Mouse (Mus musculus) forebrain, embryonic 16.5 days (tissue): ENCODE data around the gene Rasgrp3. TPM values are rescaled to one million over a fixed set of nuclear protein-coding genes. Genes with fewer than 3 reads are reported as not detected.
A peak's percentile ranks its signal among the peaks of the same experiment; 100 is the strongest.

Experiments used
- ATAC-seq: fragments of 200-750 bp; cut with Nextera tagmentation; 2 replicates; pipeline ENCODE4 v1.8.0; 2017; ENCODE audit warnings: mild to moderate bottlenecking, moderate library complexity
- H3K27ac ChIP-seq: fragments of 300-500 bp; sonication (generic); 2 replicates; pipeline ENCODE4 v1.5.1; 2014; ENCODE audit warnings: low read length, control low read depth
- H3K27me3 ChIP-seq: fragments of 300-500 bp; sonication (generic); replicated peaks from 2 replicates; pipeline ENCODE4 v1.6.1; 2014; ENCODE audit warnings: low read length; ENCODE audit not compliant: control insufficient read depth, insufficient read depth
- H3K36me3 ChIP-seq: fragments of 300-500 bp; sonication (generic); 2 replicates; pipeline ENCODE4 v1.6.1; 2014; ENCODE audit not compliant: control insufficient read depth, insufficient read depth
- H3K4me1 ChIP-seq: fragments of 300-500 bp; sonication (generic); replicated peaks from 2 replicates; pipeline ENCODE4 v1.6.1; 2014; ENCODE audit warnings: low read length; ENCODE audit not compliant: control insufficient read depth, insufficient read depth
- H3K4me2 ChIP-seq: fragments of 300-500 bp; sonication (generic); 2 replicates; pipeline ENCODE4 v1.6.1; 2014; ENCODE audit warnings: mild to moderate bottlenecking, low read length, control low read depth
- H3K4me3 ChIP-seq: fragments of 300-500 bp; sonication (generic); replicated peaks from 2 replicates; pipeline ENCODE4 v1.5.1; 2014; ENCODE audit warnings: mild to moderate bottlenecking, low read length, control low read depth
- H3K9ac ChIP-seq: fragments of 300-500 bp; sonication (generic); replicated peaks from 2 replicates; pipeline ENCODE4 v1.6.1; 2014; ENCODE audit warnings: low read depth, low read length, control low read depth
- H3K9me3 ChIP-seq: fragments of 300-500 bp; sonication (generic); 2 replicates; pipeline ENCODE4 v1.6.1; 2016; ENCODE audit warnings: low read length; ENCODE audit not compliant: control insufficient read depth
- WGBS: fragments of 180-500 bp; shearing (Covaris S2); extraction: QIAGEN DNeasy Blood & Tissue Kit; methylation state at CpG from one replicate; pipeline ENCODE4 v1.1.7; 2014; 5-methylcytosine and 5-hydroxymethylcytosine counted together
- polyA plus RNA-seq: library from polyadenylated mRNA; unstranded; fragments of >200 nt; fragmentation: Nextera tagmentation; extraction: Ambion mirVana; gene quantifications from 2 replicates; pipeline ENCODE4 v1.2.1, GENCODE M21; 2015

Rasgrp3 gene
- polyA plus RNA-seq, 1 experiment from 2014 or later, result 4.9 TPM

DNA sequence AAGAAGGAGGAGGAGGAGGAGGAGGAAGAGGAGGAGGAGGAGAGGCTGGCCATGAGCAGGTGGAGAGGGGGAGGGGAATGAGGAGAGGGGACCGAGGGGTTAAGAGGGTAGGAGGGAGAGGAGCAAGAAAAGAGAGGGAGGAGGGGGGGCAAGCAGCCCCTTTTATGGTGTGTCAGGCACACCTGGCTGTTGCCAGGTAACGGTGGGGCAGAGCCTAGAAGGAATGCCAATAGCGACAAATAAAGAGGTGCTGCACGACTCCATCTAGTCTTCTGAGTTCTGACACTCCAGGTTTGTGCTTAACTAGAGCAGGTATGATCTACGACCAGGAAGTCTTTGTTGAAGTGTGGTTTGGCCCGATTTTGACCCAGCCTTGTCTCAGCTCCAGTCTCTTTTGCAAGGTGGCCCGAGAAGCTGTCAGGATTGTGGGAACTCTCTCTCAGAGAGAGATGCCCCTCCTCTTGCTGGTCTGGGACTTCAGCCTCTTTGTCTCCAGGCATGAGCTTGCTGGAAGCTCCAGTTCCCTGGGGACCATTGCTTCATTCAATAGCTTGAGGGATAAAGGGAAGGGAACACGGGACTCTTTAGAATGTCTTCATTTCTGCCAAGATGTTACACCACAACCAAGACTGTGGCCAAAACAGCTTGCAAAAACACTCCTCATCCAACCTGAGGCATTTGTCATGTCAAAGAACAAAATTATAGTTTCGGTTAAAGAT lies 86.8 kb downstream of the Rasgrp3 start:
- no peaks in the 10 kb centered on the region for H3K36me3 ChIP-seq
- no peaks in the 10 kb centered on the region for H3K4me1 ChIP-seq
- no peak overlapping the region for H3K4me2 ChIP-seq
- H3K9ac ChIP-seq, result no peak overlapping the region
- no peaks in the 10 kb centered on the region for H3K27me3 ChIP-seq
- ATAC-seq, result no peak
- WGBS, result 24% methylated on average over 9 of the region's 9 CpGs
- no peak overlapping the region for H3K27ac ChIP-seq
- H3K9me3 ChIP-seq, result no peaks in the 10 kb centered on the region
- no peak overlapping the region for H3K4me3 ChIP-seq

DNA sequence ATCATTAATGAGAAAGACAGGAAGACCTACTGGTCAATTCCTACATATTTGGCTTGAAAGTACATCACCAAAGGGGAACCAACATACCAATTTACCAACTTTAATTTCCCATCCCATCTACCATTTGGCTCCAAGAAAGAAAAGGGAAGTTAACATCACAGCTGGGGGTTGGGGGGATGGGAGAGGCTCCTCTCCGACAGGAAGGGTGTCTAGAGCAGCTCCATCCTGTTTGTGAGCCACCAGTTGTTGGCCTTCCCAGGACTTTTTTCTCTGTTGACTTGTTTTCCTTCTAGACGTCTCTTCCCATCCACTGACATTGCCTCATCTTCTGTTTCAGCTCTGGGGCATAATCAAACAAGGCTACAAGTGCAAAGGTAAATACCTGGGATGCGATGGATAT lies 88.1 kb downstream of the Rasgrp3 start:
- Histone ChIP-seq H3K9ac (no peak overlapping the region), H3K4me2 (no peak overlapping the region), H3K4me1 (no peaks in the 10 kb centered on the region), H3K36me3 (no peaks in the 10 kb centered on the region), H3K4me3 (no peak overlapping the region), H3K27ac (no peak overlapping the region), H3K27me3 (no peaks in the 10 kb centered on the region), H3K9me3 (no peaks in the 10 kb centered on the region)
- WGBS, result 66% methylated on average over 3 of the region's 3 CpGs
- no peak for ATAC-seq

- WGBS, result 94% methylated on average over 1 of the region's 1 CpGs
- H3K4me2 ChIP-seq, result no peak overlapping the region
- H3K4me1 ChIP-seq, result no peaks in the 10 kb centered on the region
- H3K36me3 ChIP-seq, result no peaks in the 10 kb centered on the region
- no peak for ATAC-seq
- no peak overlapping the region for H3K4me3 ChIP-seq
- no peaks in the 10 kb centered on the region for H3K9me3 ChIP-seq
- no peaks in the 10 kb centered on the region for H3K27me3 ChIP-seq
- H3K27ac ChIP-seq, result no peak overlapping the region
- no peak overlapping the region for H3K9ac ChIP-seq
Measured at GRCm38 (mm10) chr17:75526411-75526810, 90.7 kb downstream of the Rasgrp3 start.

- Histone ChIP-seq H3K27me3 (no peaks in the 10 kb centered on the region), H3K4me2 (no peak overlapping the region), H3K4me3 (no peak overlapping the region), H3K27ac (no peak overlapping the region), H3K9ac (no peak overlapping the region), H3K36me3 (no peaks in the 10 kb centered on the region), H3K9me3 (no peaks in the 10 kb centered on the region), H3K4me1 (no peaks in the 10 kb centered on the region)
- no peak for ATAC-seq
- 90% methylated on average over 14 of the region's 14 CpGs for WGBS
Measured at GRCm38 (mm10) chr17:75529222-75529935, 93.7 kb downstream of the Rasgrp3 start.

DNA sequence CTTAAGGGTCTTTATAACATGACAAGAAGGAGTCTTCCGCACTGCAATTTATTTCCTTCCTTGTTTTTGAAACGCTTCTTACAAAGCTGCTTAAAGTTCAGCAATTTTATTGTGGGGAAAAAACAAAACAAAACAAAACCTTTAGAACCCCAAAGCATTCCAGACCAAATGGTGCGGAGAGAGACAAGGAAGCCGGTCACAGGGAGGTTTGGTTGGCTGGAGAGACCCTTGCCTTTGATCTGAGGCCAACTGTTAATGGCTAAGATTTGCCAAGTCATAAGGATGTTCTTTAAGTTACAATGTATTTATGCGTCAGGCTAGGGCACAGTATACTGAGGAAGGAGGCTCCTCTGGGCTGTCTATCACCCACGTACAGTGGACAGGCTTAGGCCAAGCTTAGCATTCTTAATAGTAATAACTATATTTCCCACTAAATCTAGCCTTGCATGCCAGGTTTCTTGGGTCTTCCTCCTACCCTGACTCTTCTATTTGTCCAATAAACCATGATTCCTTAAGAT lies 96.8 kb downstream of the Rasgrp3 start:
- 59% methylated on average over 6 of the region's 6 CpGs for WGBS
- no peak for ATAC-seq
- no peak overlapping the region for H3K9ac ChIP-seq
- no peaks in the 10 kb centered on the region for H3K9me3 ChIP-seq
- H3K36me3 ChIP-seq, result peaks cover 2% of the 10 kb centered on the region; the same call in 1 of the 2 replicates
- no peaks in the 10 kb centered on the region for H3K27me3 ChIP-seq
- no peaks in the 10 kb centered on the region for H3K4me1 ChIP-seq
- H3K27ac ChIP-seq, result no peak overlapping the region
- H3K4me2 ChIP-seq, result no peak overlapping the region
- H3K4me3 ChIP-seq, result no peak overlapping the region

DNA sequence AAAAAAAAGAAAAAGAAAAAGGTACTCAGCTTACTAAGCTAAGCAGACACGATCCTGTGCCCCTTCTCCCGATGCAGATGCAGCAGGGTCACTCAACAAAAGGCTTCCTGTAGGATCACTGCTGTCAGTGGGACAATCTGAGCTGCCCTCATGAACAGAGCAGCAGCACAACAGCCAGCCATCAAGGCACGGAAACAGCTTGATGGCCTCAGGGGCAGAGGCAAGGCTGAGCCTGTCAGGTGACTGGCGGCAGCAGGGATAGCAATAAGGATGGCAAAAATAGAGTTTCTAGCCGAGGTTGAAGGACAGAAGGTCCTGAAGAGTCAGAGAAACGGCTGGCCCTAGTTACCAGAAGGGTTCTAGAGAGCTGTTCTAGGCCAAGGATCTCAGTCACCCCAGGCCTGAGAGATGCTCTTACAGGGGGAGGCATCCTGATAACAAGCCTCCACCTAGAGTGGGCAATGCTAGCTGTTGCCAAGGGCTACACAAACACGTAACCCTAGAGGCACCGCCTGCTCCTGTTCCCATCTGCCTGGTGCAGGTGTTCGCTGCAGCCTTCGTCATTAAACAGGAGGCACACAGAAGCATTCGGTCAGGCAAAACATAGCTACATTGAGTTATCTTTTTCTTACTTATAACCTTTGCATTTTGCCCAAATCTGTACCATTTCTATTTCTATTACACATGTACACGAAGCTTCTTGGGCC lies 98.8 kb downstream of the Rasgrp3 start:
- Histone ChIP-seq H3K27ac (no peak overlapping the region), H3K9ac (no peak overlapping the region), H3K4me3 (no peak overlapping the region), H3K4me1 (no peaks in the 10 kb centered on the region), H3K4me2 (no peak overlapping the region), H3K36me3 (peaks cover 11% of the 10 kb centered on the region; the same call in 1 of the 2 replicates), H3K9me3 (no peaks in the 10 kb centered on the region), H3K27me3 (no peaks in the 10 kb centered on the region)
- 82% methylated on average over 12 of the region's 12 CpGs for WGBS
- ATAC-seq, result no peak

DNA sequence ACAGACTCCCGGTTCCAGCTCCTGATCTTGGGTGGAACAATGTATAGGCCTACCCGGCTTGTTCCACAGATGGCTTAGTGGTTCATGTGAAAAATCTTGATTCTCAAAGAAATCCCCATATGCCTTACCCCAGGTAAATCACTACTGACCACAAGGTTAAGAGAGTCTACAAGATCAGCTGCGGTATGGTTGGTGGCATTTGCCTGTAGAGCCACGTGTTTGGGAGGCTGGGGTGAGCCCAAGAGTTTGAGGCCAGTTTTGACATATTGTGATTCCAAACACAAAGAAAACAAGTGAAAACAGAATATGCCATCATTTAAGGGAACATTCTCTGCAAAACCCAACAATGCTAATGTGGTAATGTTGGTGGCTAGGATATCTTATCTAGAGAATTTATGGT lies 99.9 kb downstream of the Rasgrp3 start:
- H3K4me1 ChIP-seq, result no peaks in the 10 kb centered on the region
- H3K27ac ChIP-seq, result no peak overlapping the region
- H3K36me3 ChIP-seq, result peaks cover 11% of the 10 kb centered on the region; the same call in 1 of the 2 replicates
- H3K4me2 ChIP-seq, result no peak overlapping the region
- no peak overlapping the region for H3K4me3 ChIP-seq
- no peaks in the 10 kb centered on the region for H3K27me3 ChIP-seq
- no peaks in the 10 kb centered on the region for H3K9me3 ChIP-seq
- no peak overlapping the region for H3K9ac ChIP-seq
- WGBS, result 88% methylated on average over 4 of the region's 4 CpGs
- no peak for ATAC-seq

DNA sequence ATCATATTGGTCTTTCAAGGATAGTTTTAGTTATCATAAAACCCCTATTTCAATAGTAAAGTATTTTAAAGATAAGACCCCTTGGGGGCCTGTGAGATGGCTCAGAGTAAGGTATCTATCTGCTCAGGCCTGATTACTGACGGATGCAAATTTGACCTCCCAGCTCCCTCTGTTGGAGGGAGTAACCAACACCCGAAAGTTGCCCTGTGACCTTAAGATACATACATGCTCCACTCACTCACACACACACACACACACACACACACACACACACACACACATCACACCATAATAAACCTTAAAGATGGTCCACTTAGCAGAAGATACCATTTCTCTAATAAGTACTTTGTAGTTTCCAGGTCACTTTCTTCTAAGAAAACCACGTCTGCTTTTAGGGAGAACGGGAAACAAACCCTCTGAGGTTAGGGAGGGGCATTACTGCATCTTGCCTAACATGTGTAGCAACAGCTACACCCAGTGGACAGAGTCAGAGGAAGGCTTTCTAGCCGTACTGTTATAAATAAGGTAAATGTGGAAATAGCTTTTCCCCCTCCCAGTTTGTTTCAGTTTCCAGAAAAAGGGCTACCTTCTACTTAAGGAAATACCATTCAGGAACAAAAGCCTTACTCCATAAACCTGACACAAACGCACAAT lies 100.8 kb downstream of the Rasgrp3 start:
- 53% methylated on average over 6 of the region's 6 CpGs for WGBS
- ATAC-seq, result peak; percentile 84
- no peaks in the 10 kb centered on the region for H3K27me3 ChIP-seq
- H3K36me3 ChIP-seq, result peaks cover 11% of the 10 kb centered on the region; the same call in 1 of the 2 replicates
- H3K9me3 ChIP-seq, result no peaks in the 10 kb centered on the region
- H3K4me1 ChIP-seq, result no peaks in the 10 kb centered on the region
- no peak overlapping the region for H3K4me2 ChIP-seq
- no peak overlapping the region for H3K9ac ChIP-seq
- no peak overlapping the region for H3K4me3 ChIP-seq
- no peak overlapping the region for H3K27ac ChIP-seq

- Histone ChIP-seq H3K4me1 (no peaks in the 10 kb centered on the region), H3K4me2 (no peak overlapping the region), H3K9me3 (no peaks in the 10 kb centered on the region), H3K36me3 (peaks cover 11% of the 10 kb centered on the region; the same call in 1 of the 2 replicates), H3K9ac (no peak overlapping the region), H3K4me3 (no peak overlapping the region), H3K27me3 (no peaks in the 10 kb centered on the region), H3K27ac (no peak overlapping the region)
- WGBS, result 89% methylated on average over 7 of the region's 7 CpGs
- ATAC-seq, result no peak
Measured at GRCm38 (mm10) chr17:75537050-75537445, 101.4 kb downstream of the Rasgrp3 start.
